Mouse (Mus musculus) forebrain, embryonic 13.5 days (tissue): ENCODE measurements around the gene Snx21. TPM values are rescaled to one million over a fixed set of nuclear protein-coding genes. Genes with fewer than 3 reads are reported as not detected.

Experiments used
- ATAC-seq: fragments of 200-750 bp; cut with Nextera tagmentation; 2 replicates; pipeline ENCODE4 v1.8.0; 2017
- H3K27ac ChIP-seq: fragments of 300-500 bp; sonication (generic); 2 replicates; pipeline ENCODE4 v1.5.1; 2015; ENCODE audit warnings: inconsistent platforms, mild to moderate bottlenecking, moderate library complexity
- H3K27me3 ChIP-seq: fragments of 300-500 bp; sonication (generic); 2 replicates; pipeline ENCODE4 v1.6.1; 2015; ENCODE audit warnings: mild to moderate bottlenecking, inconsistent platforms
- H3K36me3 ChIP-seq: fragments of 300-500 bp; sonication (generic); 2 replicates; pipeline ENCODE4 v1.6.1; 2015; ENCODE audit warnings: mild to moderate bottlenecking, inconsistent platforms; ENCODE audit not compliant: poor library complexity, severe bottlenecking
- H3K4me1 ChIP-seq: fragments of 300-500 bp; sonication (generic); 2 replicates; pipeline ENCODE4 v1.6.1; 2015; ENCODE audit warnings: inconsistent platforms
- H3K4me2 ChIP-seq: fragments of 300-500 bp; sonication (generic); 2 replicates; pipeline ENCODE4 v1.6.1; 2015; ENCODE audit warnings: inconsistent platforms, mild to moderate bottlenecking, moderate library complexity
- H3K4me3 ChIP-seq: fragments of 300-500 bp; sonication (generic); 2 replicates; pipeline ENCODE4 v1.5.1; 2015; ENCODE audit warnings: mild to moderate bottlenecking, inconsistent platforms
- H3K9ac ChIP-seq: fragments of 300-500 bp; sonication (generic); 2 replicates; pipeline ENCODE4 v1.6.1; 2015; ENCODE audit warnings: mild to moderate bottlenecking, inconsistent platforms
- H3K9me3 ChIP-seq: fragments of 300-500 bp; sonication (generic); replicated peaks from 2 replicates; pipeline ENCODE4 v1.6.1; 2016; ENCODE audit warnings: inconsistent platforms
- WGBS: fragments of 180-500 bp; shearing (Covaris S2); methylation state at CpG from one replicate; pipeline ENCODE4 v1.1.7; 2015; 5-methylcytosine and 5-hydroxymethylcytosine counted together
- polyA plus RNA-seq: library from polyadenylated mRNA; unstranded; fragments of >200 nt; fragmentation: Nextera tagmentation; extraction: Ambion mirVana; gene quantifications from 2 replicates; pipeline ENCODE4 v1.2.1, GENCODE M21; 2015

Gene Snx21
- polyA plus RNA-seq: 14.7 and 15.4 TPM in 2 replicates

- Histone ChIP-seq H3K4me3 (peak within 1 kb of the TSS; percentile 65), H3K9ac (peak within 1 kb of the TSS; percentile 77), H3K27me3 (no peaks in the 10 kb centered on the region), H3K9me3 (no peaks in the 10 kb centered on the region), H3K27ac (peak within 1 kb of the TSS; percentile 48), H3K36me3 (peaks cover 11% of the 10 kb centered on the region; the same call in 1 of the 2 replicates), H3K4me2 (peak within 1 kb of the TSS; percentile 91), H3K4me1 (peaks cover 22% of the 10 kb centered on the region)
- under 1% methylated on average over 73 of the region's 89 CpGs for WGBS
- peak; percentile 92 for ATAC-seq
Measured at GRCm38 (mm10) chr2:164785481-164786387, at the start of gene Snx21. Snx21 (plus strand) TSS chr2:164785823.

- WGBS: 69% methylated on average over 3 of the region's 3 CpGs
Measured at GRCm38 (mm10) chr2:164737377-164738090, 48.1 kb upstream of the Snx21 start.

GRCm38 (mm10) chr2:164739876-164740275, 45.7 kb upstream of the Snx21 start:
- Histone ChIP-seq H3K4me1 (peaks cover under 1% of the 10 kb centered on the region; the same call in 1 of the 2 replicates), H3K4me2 (no peak overlapping the region), H3K4me3 (no peak overlapping the region), H3K27ac (no peak overlapping the region), H3K9me3 (no peaks in the 10 kb centered on the region), H3K36me3 (no peaks in the 10 kb centered on the region), H3K27me3 (no peaks in the 10 kb centered on the region; the same call in 1 of the 2 replicates), H3K9ac (no peak overlapping the region)
- WGBS: 61% methylated on average over 7 of the region's 7 CpGs
- ATAC-seq: no peak

More at GRCm38 (mm10) chr2:164737377-164738090, 48.1 kb upstream of the Snx21 start:
- Histone ChIP-seq H3K27me3 (no peaks in the 10 kb centered on the region; the same call in 1 of the 2 replicates), H3K9me3 (no peaks in the 10 kb centered on the region), H3K9ac (no peak overlapping the region), H3K27ac (no peak overlapping the region), H3K4me3 (no peak overlapping the region), H3K4me1 (no peaks in the 10 kb centered on the region), H3K36me3 (no peaks in the 10 kb centered on the region), H3K4me2 (no peak overlapping the region)
- no peak for ATAC-seq

- H3K4me2 ChIP-seq: peak overlapping the region; percentile 94
- H3K27me3 ChIP-seq: no peaks in the 10 kb centered on the region
- peak overlapping the region; percentile 88 for H3K4me3 ChIP-seq
- peak overlapping the region; percentile 94 for H3K9ac ChIP-seq
- peaks cover 28% of the 10 kb centered on the region for H3K4me1 ChIP-seq
- H3K36me3 ChIP-seq: peaks cover 24% of the 10 kb centered on the region
- H3K27ac ChIP-seq: no peak overlapping the region
- H3K9me3 ChIP-seq: no peaks in the 10 kb centered on the region
- WGBS: 76% methylated on average over 13 of the region's 13 CpGs
- no peak for ATAC-seq
Measured at GRCm38 (mm10) chr2:164744987-164745386, 40.6 kb upstream of the Snx21 start.

GRCm38 (mm10) chr2:164745843-164746479, 39.7 kb upstream of the Snx21 start, which contains the start of the genes Wfdc3 and Dnttip1:
Wfdc3 (minus strand) TSS chr2:164745931.
Dnttip1 (plus strand) TSS chr2:164745983.
- Histone ChIP-seq H3K4me2 (peak within 1 kb of the TSS; percentile 94), H3K4me3 (peak within 1 kb of the TSS; percentile 88), H3K27me3 (no peaks in the 10 kb centered on the region), H3K9ac (peak within 1 kb of the TSS; percentile 94), H3K27ac (peak within 1 kb of the TSS; percentile 59), H3K36me3 (peaks cover 34% of the 10 kb centered on the region), H3K4me1 (peaks cover 28% of the 10 kb centered on the region), H3K9me3 (no peaks in the 10 kb centered on the region)
- peak; percentile 95 for ATAC-seq
- under 1% methylated on average over 59 of the region's 70 CpGs for WGBS

GRCm38 (mm10) chr2:164746693-164747092, 38.9 kb upstream of the Snx21 start:
- Histone ChIP-seq H3K27me3 (no peaks in the 10 kb centered on the region), H3K4me2 (peak overlapping the region; percentile 94), H3K4me1 (peaks cover 28% of the 10 kb centered on the region), H3K27ac (no peak overlapping the region), H3K36me3 (peaks cover 41% of the 10 kb centered on the region), H3K9ac (peak overlapping the region; percentile 94), H3K4me3 (peak overlapping the region; percentile 88), H3K9me3 (no peaks in the 10 kb centered on the region)
- no peak for ATAC-seq
- WGBS: 56% methylated on average over 8 of the region's 8 CpGs

GRCm38 (mm10) chr2:164748191-164748590, 37.4 kb upstream of the Snx21 start:
- WGBS: 89% methylated on average over 4 of the region's 4 CpGs
- H3K4me3 ChIP-seq: no peak overlapping the region
- no peaks in the 10 kb centered on the region for H3K27me3 ChIP-seq
- peaks cover 28% of the 10 kb centered on the region for H3K4me1 ChIP-seq
- H3K9me3 ChIP-seq: no peaks in the 10 kb centered on the region
- no peak overlapping the region for H3K9ac ChIP-seq
- no peak overlapping the region for H3K27ac ChIP-seq
- peaks cover 55% of the 10 kb centered on the region for H3K36me3 ChIP-seq
- ATAC-seq: no peak
- no peak overlapping the region for H3K4me2 ChIP-seq

GRCm38 (mm10) chr2:164748991-164749390, 36.6 kb upstream of the Snx21 start:
- H3K4me2 ChIP-seq: no peak overlapping the region
- no peak overlapping the region for H3K9ac ChIP-seq
- no peak overlapping the region for H3K27ac ChIP-seq
- WGBS: 89% methylated on average over 6 of the region's 6 CpGs
- no peak overlapping the region for H3K4me3 ChIP-seq
- ATAC-seq: no peak
- H3K4me1 ChIP-seq: peaks cover 28% of the 10 kb centered on the region
- no peaks in the 10 kb centered on the region for H3K9me3 ChIP-seq
- peaks cover 63% of the 10 kb centered on the region for H3K36me3 ChIP-seq
- no peaks in the 10 kb centered on the region for H3K27me3 ChIP-seq

GRCm38 (mm10) chr2:164752454-164752853, 33.2 kb upstream of the Snx21 start:
- no peaks in the 10 kb centered on the region for H3K9me3 ChIP-seq
- H3K4me2 ChIP-seq: no peak overlapping the region
- H3K36me3 ChIP-seq: peaks cover 95% of the 10 kb centered on the region
- peaks cover 9% of the 10 kb centered on the region for H3K4me1 ChIP-seq
- WGBS: 88% methylated on average over 2 of the region's 2 CpGs
- H3K27me3 ChIP-seq: no peaks in the 10 kb centered on the region
- H3K27ac ChIP-seq: no peak overlapping the region
- no peak for ATAC-seq
- H3K9ac ChIP-seq: no peak overlapping the region
- no peak overlapping the region for H3K4me3 ChIP-seq

GRCm38 (mm10) chr2:164754105-164754504, 31.5 kb upstream of the Snx21 start:
- H3K4me3 ChIP-seq: no peak overlapping the region
- no peak for ATAC-seq
- H3K27ac ChIP-seq: no peak overlapping the region
- H3K9ac ChIP-seq: no peak overlapping the region
- no peak overlapping the region for H3K4me2 ChIP-seq
- H3K36me3 ChIP-seq: peaks cover 95% of the 10 kb centered on the region
- no peaks in the 10 kb centered on the region for H3K27me3 ChIP-seq
- no peaks in the 10 kb centered on the region for H3K9me3 ChIP-seq
- WGBS: 93% methylated on average over 11 of the region's 11 CpGs
- H3K4me1 ChIP-seq: no peaks in the 10 kb centered on the region

GRCm38 (mm10) chr2:164754800-164755199, 30.8 kb upstream of the Snx21 start:
- Histone ChIP-seq H3K27ac (no peak overlapping the region), H3K4me1 (no peaks in the 10 kb centered on the region), H3K9ac (no peak overlapping the region), H3K4me2 (no peak overlapping the region), H3K9me3 (no peaks in the 10 kb centered on the region), H3K4me3 (no peak overlapping the region), H3K27me3 (no peaks in the 10 kb centered on the region), H3K36me3 (peaks cover 98% of the 10 kb centered on the region)
- WGBS: 95% methylated on average over 2 of the region's 2 CpGs
- ATAC-seq: no peak
